Mouse (Mus musculus) left cerebral cortex, postnatal 36 days (tissue): ENCODE measurements around the gene Slc29a4. TPM values are rescaled to one million over a fixed set of nuclear protein-coding genes. Genes with fewer than 3 reads are reported as not detected.

ENCODE experiments used
- DNase-seq, 2 experiments: peaks; one replicate each; pipeline ENCODE4 v3.0.0; 2021 to 2022; ENCODE audit warnings: low spot score in 2 of 2, mixed read lengths in 1 of 2
- intact Hi-C: fragments of 180-260 bp; cut with DNase I; formaldehyde crosslinking; loops from one replicate; pipeline ENCODE4 v1.15.1; 2025
- total RNA-seq, 2 experiments: library from RNA; stranded (reverse); gene quantifications; 2 replicates each; pipeline ENCODE4 v1.2.3; 2021

The Slc29a4 gene
- total RNA-seq, 2 experiments from 2014 or later, result 8.9 to 17.0 TPM

DNA sequence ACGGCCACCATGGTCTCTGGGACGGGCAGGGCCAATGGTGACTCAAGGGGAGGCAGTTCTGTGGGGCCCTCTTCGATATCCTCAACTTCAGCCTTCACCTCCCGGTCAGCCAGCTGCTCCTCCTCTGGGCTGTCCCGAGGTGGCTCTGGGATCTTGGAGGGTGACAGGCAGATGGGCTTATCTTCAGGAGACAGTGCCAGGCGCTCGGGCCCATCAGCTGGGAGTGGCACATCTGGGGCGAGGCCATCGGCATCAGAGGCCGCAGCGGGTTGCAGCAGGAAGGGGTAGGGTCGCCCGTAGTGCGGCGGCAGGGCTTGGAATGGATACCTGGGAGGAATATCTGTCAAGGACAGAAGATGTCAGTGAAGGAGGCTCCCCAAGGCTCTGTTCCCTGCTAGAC, 79.7 kb downstream of the Slc29a4 start:
- no peak for DNase-seq
- intact Hi-C loops, result no loop called here

Other genes with a start within 250 kb of the Slc29a4 start
- 10 to 100 TPM; 21.4 to 22.4 TPM for gene Ap5z1, start 228.6 kb upstream of the Slc29a4 start, total RNA-seq
- gene Papolb, start 162.4 kb upstream of the Slc29a4 start, total RNA-seq, result under 1 TPM; 0.42 to 0.86 TPM
- gene Radil, start 141.4 kb upstream of the Slc29a4 start, total RNA-seq, result 10 to 100 TPM; 13.0 to 21.2 TPM
- gene Mmd2, start 83.7 kb upstream of the Slc29a4 start, total RNA-seq, result 100 to 1,000 TPM; 102 to 108 TPM
- 100 to 1,000 TPM; 101 to 108 TPM for gene Wipi2, start 64.8 kb upstream of the Slc29a4 start, total RNA-seq
- gene Tnrc18, start 125.2 kb downstream of the Slc29a4 start, total RNA-seq, result 100 to 1,000 TPM; 117 to 147 TPM
- gene Fbxl18, start 202.9 kb downstream of the Slc29a4 start, total RNA-seq, result 10 to 100 TPM; 30.4 to 34.1 TPM
- gene Actb, start 214.2 kb downstream of the Slc29a4 start, total RNA-seq, result 1,000 to 10,000 TPM; 2,229 to 2,541 TPM